Comparison of ENCODE assay signal across 9 mouse cellular contexts in genomic region chr6:84584783-84585685, GRCm38 (mm10). TPM values are rescaled to one million over a fixed set of nuclear protein-coding genes. Genes with fewer than 3 reads are reported as not detected.
DNase-seq lines count a peak whose midpoint lies in the region; ATAC-seq and TF ChIP-seq lines count a peak whose summit lies in the region.
"Had no signal": no experiment of that assay in that cellular context is flagged by ENCODE, and none has a peak within 500 bp of the region (broad histone marks: within the 10 kb centered on the region; RNA-seq: fewer than 3 reads in every experiment).

No protein-coding gene starts in this region.

- H3K36me3 ChIP-seq in forebrain, embryonic 14.5 days (ENCODE audit: control insufficient read depth, insufficient read depth, low read length) = no peaks in the 10 kb centered on the region
- H3K36me3 ChIP-seq in limb, embryonic 11.5 days (ENCODE audit: control insufficient read depth, insufficient read depth, low read length) = peaks cover 5% of the 10 kb centered on the region

- H3K9ac ChIP-seq in forebrain, embryonic 14.5 days (ENCODE audit: low read length) = no peak overlapping the region
- H3K9ac ChIP-seq in limb, embryonic 11.5 days (ENCODE audit: low read length) = peak overlapping the region; percentile 96

- no peak for TF ChIP-seq POLR2A in lung, adult 2 months (IDR thresholded peaks at IDR 0.05; ENCODE audit: borderline replicate concordance, extremely low read depth, low read depth, low read length)

- DNase-seq in lung, adult 2 months = peak; percentile 19
- DNase-seq in lung, postnatal 25 days (ENCODE audit: low spot score) = no peak
- DNase-seq in forebrain, embryonic 14.5 days (ENCODE audit: low spot score) = peak; percentile 27
- DNase-seq in heart, postnatal 14 days = peak; percentile 79 to 85
- DNase-seq in limb, embryonic 11.5 days (ENCODE audit: low spot score) = peak; percentile 77
- peak; percentile 66 for DNase-seq in neural tube, embryonic 10.5 days (ENCODE audit: extremely low spot score, low spot score)
- DNase-seq in layer of hippocampus, adult 9-11 months = no peak

- no peaks in the 10 kb centered on the region for H3K9me3 ChIP-seq in forebrain, embryonic 14.5 days (replicated peaks; ENCODE audit: control insufficient read depth, low read length)
- H3K9me3 ChIP-seq in limb, embryonic 11.5 days (ENCODE audit: control insufficient read depth, low read length) = no peaks in the 10 kb centered on the region

- WGBS in lung, adult 2 months = 2% methylated on average over 66 of the region's 66 CpGs
- under 1% methylated on average over 64 of the region's 66 CpGs for WGBS in forebrain, embryonic 14.5 days
- WGBS in limb, embryonic 11.5 days = under 1% methylated on average over 66 of the region's 66 CpGs

- peaks cover 22% of the 10 kb centered on the region for H3K4me1 ChIP-seq in lung, adult 2 months (ENCODE audit: control insufficient read depth, insufficient read depth, low read length)
- H3K4me1 ChIP-seq in forebrain, embryonic 14.5 days (ENCODE audit: control insufficient read depth, insufficient read depth, low read length) = peaks cover 35% of the 10 kb centered on the region
- peaks cover 38% of the 10 kb centered on the region for H3K4me1 ChIP-seq in limb, embryonic 11.5 days (ENCODE audit: control insufficient read depth, insufficient read depth, low read length)

- intact Hi-C loops in heart, postnatal 14 days (cut with DNase I) = loop anchor here (5.0 kb wide), 2 partner anchors 263 to 327 kb away; no protein-coding TSS in a partner anchor

- H3K4me3 ChIP-seq in lung, adult 2 months (replicated peaks; ENCODE audit: extremely low read depth, low read depth, low read length) = peak overlapping the region; percentile 52
- peak overlapping the region; percentile 25 for H3K4me3 ChIP-seq in forebrain, embryonic 14.5 days (ENCODE audit: low read depth, low read length)
- peak overlapping the region; percentile 82 for H3K4me3 ChIP-seq in limb, embryonic 11.5 days (ENCODE audit: low read depth, low read length)
- H3K4me3 ChIP-seq: erythroblast, embryonic 14.5 days had no signal

- H3K27me3 ChIP-seq in forebrain, embryonic 14.5 days (replicated peaks; ENCODE audit: control insufficient read depth, insufficient read depth, low read length) = peaks cover 93% of the 10 kb centered on the region
- peaks cover 2% of the 10 kb centered on the region; the same call in 1 of the 2 replicates for H3K27me3 ChIP-seq in limb, embryonic 11.5 days (ENCODE audit: control insufficient read depth, insufficient read depth, low read length)

- H3K27ac ChIP-seq in forebrain, embryonic 14.5 days (ENCODE audit: low read depth, low read length) = no peak overlapping the region
- peak overlapping the region; percentile 97 for H3K27ac ChIP-seq in limb, embryonic 11.5 days (replicated peaks; ENCODE audit: low read depth, low read length)

- no peak for ATAC-seq in forebrain, embryonic 14.5 days
- ATAC-seq in limb, embryonic 11.5 days (ENCODE audit: insufficient number of reproducible peaks, low FRiP score, low TSS enrichment, low read depth) = no peak
- ATAC-seq in erythroblast, adult 5-6 weeks (replicated peaks; ENCODE audit: low FRiP score, poor library complexity, severe bottlenecking) = no peak

- H3K4me2 ChIP-seq in forebrain, embryonic 14.5 days (ENCODE audit: low read length) = peak overlapping the region; percentile 46
- H3K4me2 ChIP-seq in limb, embryonic 11.5 days (ENCODE audit: low read depth, severe bottlenecking) = peak overlapping the region; percentile 86

- no peak for TF ChIP-seq CTCF in lung, adult 2 months (IDR thresholded peaks at IDR 0.05; ENCODE audit: insufficient read depth, low read length)

RNA-seq across cellular contexts. Expression of gene Cyp26b1, which starts 8.7 kb away (rescaled TPM):
- 4.1 and 8.6 TPM in 2 replicates for polyA plus RNA-seq in lung, adult 2 months (2012; rRNA removed)
- polyA plus RNA-seq in forebrain, embryonic 14.5 days (2014; fragmentation: Nextera tagmentation; extraction: Ambion mirVana) = 1.5 and 2.6 TPM in 2 replicates
- total RNA-seq in heart, postnatal 14 days (2021) = 1 to 10 TPM; 2.1 to 2.7 TPM
- 35.0 and 37.6 TPM in 2 replicates for polyA plus RNA-seq in limb, embryonic 11.5 days (2014; fragmentation: Nextera tagmentation; extraction: Ambion mirVana)
- not detected in 2 replicates for total RNA-seq in erythroblast, adult 5-6 weeks (2015; ENCODE audit: low replicate concordance)
- total RNA-seq in erythroblast, adult 5-6 weeks (2017; ENCODE audit: low replicate concordance) = not detected in 2 replicates
- polyA plus RNA-seq: erythroblast, embryonic 14.5 days had no signal

Comparison
In these comparisons a context has a peak if more than half of its experiments do, and no peak if none do; other contexts are left out.
1. DNase-seq: peak in lung, adult 2 months (single experiment), forebrain, embryonic 14.5 days (single experiment), heart, postnatal 14 days (2 of 2), limb, embryonic 11.5 days (single experiment) and neural tube, embryonic 10.5 days (single experiment); none in lung, postnatal 25 days (single experiment) and layer of hippocampus, adult 9-11 months (single experiment).
2. H3K4me3 ChIP-seq: peak in every context shown above with its lines; median percentile 82 in limb, embryonic 11.5 days; 52 in lung, adult 2 months; 25 in forebrain, embryonic 14.5 days.